Mouse (Mus musculus): ENCODE measurements at regions not wholly inside any gene's neighbourhood (a gene's known extent, or its start where the extent isn't known, plus 50 kb on each side); places are given as distances from the start of the nearest gene placed in this dataset.

DNA sequence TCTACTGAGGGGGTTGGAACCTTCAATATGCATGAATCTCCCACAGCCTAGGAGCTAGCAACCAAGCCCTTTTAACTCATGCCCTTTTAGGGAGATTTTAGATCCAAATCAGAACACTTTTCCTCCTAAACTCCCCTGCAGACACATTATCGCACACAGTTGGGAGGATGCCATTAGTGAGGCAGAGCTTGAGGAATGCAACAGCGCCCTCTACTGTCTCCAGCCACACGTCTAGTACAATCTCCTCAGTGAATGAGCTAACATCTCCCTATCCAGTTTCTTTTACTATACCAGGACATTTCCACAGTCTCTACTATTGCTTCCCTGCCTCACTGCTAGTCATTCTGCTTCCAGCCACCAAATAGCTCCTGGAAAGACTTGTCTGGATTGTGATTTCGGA lies 59.3 kb downstream of the 1700080O16Rik start:
- DNase-seq: peak; percentile 35 to 72

DNA sequence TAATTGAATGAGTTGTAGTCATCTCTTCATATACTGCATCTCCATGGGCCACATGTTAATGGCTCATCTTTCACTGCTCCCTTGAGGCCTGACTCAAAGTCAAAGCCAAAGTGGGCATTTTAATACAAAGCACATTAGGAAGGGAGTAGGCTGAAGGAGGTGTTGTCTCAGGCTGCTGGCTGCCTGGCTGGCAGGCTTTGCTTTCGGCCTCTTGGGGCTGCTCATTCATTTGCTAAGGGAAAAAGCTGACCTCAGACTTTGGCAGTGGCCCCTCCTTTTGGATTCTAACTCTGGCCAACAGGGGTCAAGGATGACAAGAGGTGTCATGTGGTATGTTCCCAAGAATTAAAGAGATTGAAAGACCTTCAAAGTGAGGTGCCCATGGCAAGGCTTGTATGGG lies 61.0 kb downstream of the 1700080O16Rik start:
- DNase-seq: peak; percentile 0 to 2

DNA sequence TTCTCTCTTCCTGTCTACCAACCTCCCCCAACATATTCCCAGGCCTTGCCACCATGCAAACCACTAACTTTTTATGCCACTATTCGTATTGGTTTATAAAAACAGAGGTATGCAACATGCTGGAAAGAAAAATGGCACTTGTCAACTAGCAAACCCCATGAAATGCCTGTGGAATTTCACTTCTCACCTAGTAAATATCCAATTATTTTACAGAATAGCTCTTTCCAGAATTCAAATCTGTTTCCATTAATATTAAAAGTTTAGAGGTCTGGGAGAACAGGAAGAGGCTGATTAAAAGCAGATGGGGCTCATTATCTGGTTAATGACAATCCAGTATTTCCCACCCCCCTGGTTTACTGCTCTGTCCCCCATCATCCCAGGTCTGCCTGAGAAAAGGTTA lies 62.0 kb downstream of the 1700080O16Rik start:
- no peak for DNase-seq

DNA sequence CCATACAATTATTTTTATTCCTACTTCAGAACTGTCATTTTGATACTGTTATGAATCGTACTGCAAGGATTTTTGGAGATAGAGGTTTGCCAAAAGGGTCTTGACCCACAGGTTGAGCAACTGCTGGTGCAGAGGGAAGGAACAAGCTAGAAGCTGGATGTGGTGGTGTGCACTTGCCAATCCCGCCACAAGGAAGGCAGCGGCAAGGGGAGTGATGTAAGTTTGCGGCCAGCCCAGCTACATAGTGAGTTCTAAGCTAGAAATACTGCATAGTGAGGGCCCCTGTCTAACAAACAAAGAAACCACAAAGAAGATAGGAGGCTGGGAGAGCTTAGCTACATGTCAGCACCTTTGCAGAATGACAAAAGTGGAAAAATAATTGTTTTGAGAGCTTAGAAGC lies 74.1 kb downstream of the 1700080O16Rik start:
- no peak for DNase-seq

DNA sequence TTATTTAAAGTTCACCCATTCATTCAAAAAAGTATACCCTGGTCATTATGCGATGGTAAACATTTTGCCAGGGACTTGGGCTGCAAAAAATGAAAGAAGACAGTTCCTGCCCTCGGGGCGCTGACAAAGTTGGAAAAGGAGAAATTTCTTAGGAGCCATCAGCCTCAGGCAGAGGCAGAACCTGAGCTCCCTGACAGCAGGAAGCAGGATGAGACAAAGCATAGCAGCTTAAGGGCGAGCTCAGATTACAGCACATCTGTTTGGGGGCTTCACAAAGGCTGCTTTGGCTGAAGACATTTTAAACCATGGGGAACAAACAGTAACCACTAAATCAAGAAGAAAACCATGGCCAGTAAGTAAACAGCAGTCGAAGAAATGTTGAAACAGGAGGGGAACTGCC lies 75.5 kb downstream of the 1700080O16Rik start:
- no peak for DNase-seq

DNA sequence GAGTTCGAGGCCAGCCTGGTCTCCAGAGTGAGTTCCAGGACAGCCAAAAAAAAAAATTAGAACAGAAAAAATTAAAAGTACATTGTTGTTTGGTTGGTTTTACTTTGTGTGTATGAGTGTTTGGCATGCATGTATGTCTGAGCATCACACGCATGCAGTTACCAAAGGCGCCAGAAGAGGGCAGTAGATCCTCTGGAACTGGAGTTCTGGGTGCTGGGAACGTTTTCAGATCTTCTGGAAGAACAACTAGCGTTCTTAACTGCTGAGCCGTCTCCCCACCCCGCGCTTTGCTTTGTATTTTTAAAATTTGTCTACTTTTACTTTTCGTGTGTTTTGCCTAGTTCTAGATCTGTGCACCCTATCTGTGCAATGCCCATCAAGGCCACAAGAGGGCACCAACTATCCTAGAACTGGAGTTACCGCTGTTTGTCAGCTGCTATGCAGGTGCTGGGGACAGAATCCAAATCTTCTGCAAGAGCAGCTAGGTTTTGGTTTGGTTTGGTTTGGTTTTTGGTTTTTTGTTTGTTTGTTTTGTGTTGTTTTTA lies 76.9 kb downstream of the 1700080O16Rik start:
- DNase-seq: peak in 1 of 2 experiments; percentile 11

DNA sequence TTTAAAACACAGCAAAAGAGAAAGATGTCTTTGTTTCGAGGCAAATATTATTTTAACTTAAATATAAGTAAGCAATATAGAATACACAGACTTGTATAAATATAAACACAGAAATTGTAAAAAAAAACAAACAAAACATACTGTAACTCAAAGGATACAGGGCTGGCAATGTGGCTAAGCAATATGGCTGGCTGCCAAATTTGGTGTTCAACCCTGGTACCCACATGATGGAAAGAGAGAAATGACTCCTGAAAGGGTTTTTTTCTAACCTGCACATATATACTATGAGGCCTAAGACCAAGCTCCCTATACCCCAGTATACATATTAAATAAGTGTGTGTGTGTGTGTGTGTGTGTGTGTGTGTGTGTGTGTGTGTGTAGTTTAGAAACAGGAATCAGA lies 79.9 kb downstream of the 1700080O16Rik start:
- DNase-seq: no peak

DNA sequence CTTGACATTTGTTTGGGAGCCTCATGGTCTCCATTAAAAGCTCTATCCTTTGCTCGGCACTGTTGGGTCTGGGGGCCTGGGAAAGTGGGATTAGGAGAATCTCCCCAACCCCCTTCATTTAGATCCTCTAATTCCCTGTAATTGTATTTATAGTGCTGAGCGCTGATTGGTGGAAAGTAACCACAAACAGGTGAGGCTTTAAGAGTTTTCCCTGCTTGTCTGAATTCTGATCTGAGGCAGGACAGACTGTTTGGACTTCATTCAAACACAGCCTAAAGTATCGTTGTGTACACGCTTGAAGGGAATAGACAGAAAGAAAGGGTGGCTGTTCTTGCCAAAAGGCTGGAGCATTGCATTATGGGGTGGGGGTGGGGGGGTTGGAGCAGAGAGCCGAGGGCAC lies 85.1 kb upstream of the Usp26 start:
- DNase-seq: no peak
